Mouse (Mus musculus) G1E (cell line): Measurements from ENCODE around the gene Hes1.

Experiments
- CTCF ChIP-seq: IDR thresholded peaks from 2 replicates; pipeline ENCODE4 v1.5.1; 2012; ENCODE audit warnings: low read depth, low read length, inconsistent platforms, mixed read lengths
- POLR2AphosphoS5 ChIP-seq: IDR thresholded peaks from 2 replicates; pipeline ENCODE4 v1.6.1; 2012; ENCODE audit warnings: low read depth, low read length, inconsistent platforms; ENCODE audit not compliant: insufficient replicate concordance
- TAL1 ChIP-seq: conservative IDR thresholded peaks from 2 replicates; pipeline ENCODE4 v1.6.1; 2012; ENCODE audit warnings: low read depth, low read length, inconsistent platforms, mixed read lengths

- TF ChIP-seq CTCF, result no peak
- TF ChIP-seq TAL1, result no peak
- TF ChIP-seq POLR2AphosphoS5, result no peak
These were observed 36.0 kb upstream of the Hes1 start for GRCm38 (mm10) chr16:30028184-30028583.
